Mouse (Mus musculus): ENCODE results near the gene Sgca.

GRCm38 (mm10) chr11:94976199-94976598, at the start of gene Sgca:
- TF ChIP-seq CTCF (IDR thresholded peaks at IDR 0.05; ENCODE audit: low read depth) = no peak
- no peak for TF ChIP-seq EP300 (IDR thresholded peaks at IDR 0.05; ENCODE audit: low read depth)
